Mouse (Mus musculus) heart, adult 2 months (tissue): ENCODE results near the gene Cwc27. TPM values are rescaled to one million over a fixed set of nuclear protein-coding genes. Genes with fewer than 3 reads are reported as not detected.

Source experiments
- DNase-seq, 2 experiments: peaks; one replicate each; pipeline ENCODE4 v3.0.0; 2021
- H3K27ac ChIP-seq: fragments of 200-600 bp; 2 replicates; pipeline ENCODE4 v1.8.1; 2022
- H3K27me3 ChIP-seq: fragments of 200-500 bp; 2 replicates; pipeline ENCODE4 v1.6.1; 2012; ENCODE audit warnings: mild to moderate bottlenecking, low read length, inconsistent platforms, mixed read lengths; ENCODE audit not compliant: control insufficient read depth, insufficient read depth
- H3K36me3 ChIP-seq: fragments of 200-500 bp; 2 replicates; pipeline ENCODE4 v1.6.1; 2012; ENCODE audit warnings: low read length, inconsistent platforms; ENCODE audit not compliant: control insufficient read depth, insufficient read depth
- H3K4me1 ChIP-seq: fragments of 200-500 bp; 2 replicates; pipeline ENCODE4 v1.6.1; 2011; ENCODE audit warnings: low read length; ENCODE audit not compliant: control insufficient read depth, insufficient read depth
- H3K4me3 ChIP-seq: fragments of 200-600 bp; 2 replicates; pipeline ENCODE4 v1.8.1; 2022
- H3K79me2 ChIP-seq: fragments of 200-500 bp; replicated peaks from 2 replicates; pipeline ENCODE4 v1.6.1; 2012; ENCODE audit warnings: mild to moderate bottlenecking, inconsistent platforms, low read length, moderate library complexity, mixed read lengths; ENCODE audit not compliant: control insufficient read depth, insufficient read depth
- H3K9ac ChIP-seq: fragments of 200-500 bp; 2 replicates; pipeline ENCODE4 v1.6.1; 2012; ENCODE audit warnings: low read depth, mild to moderate bottlenecking, control low read depth, inconsistent platforms, low read length, mixed read lengths
- CTCF ChIP-seq: fragments of 200-600 bp; IDR thresholded peaks from 2 replicates; pipeline ENCODE4 v1.8.1; 2022; ENCODE audit warnings: antibody characterized with exemption, mild to moderate bottlenecking, moderate library complexity
- EP300 ChIP-seq: fragments of 200-500 bp; IDR thresholded peaks from 2 replicates; pipeline ENCODE4 v1.6.1; 2011; ENCODE audit warnings: low read depth, low read length, control low read depth; ENCODE audit not compliant: insufficient read depth
- POLR2A ChIP-seq: fragments of 200-500 bp; IDR thresholded peaks from 2 replicates; pipeline ENCODE4 v1.6.1; 2011; ENCODE audit warnings: mild to moderate bottlenecking, low read depth, low read length, control low read depth; ENCODE audit not compliant: insufficient read depth
- WGBS: fragments of 180-500 bp; shearing (Covaris S2); methylation state at CpG from one replicate; pipeline ENCODE4 v1.1.7; 2018; 5-methylcytosine and 5-hydroxymethylcytosine counted together
- intact Hi-C: fragments of 180-260 bp; cut with DNase I; formaldehyde crosslinking; loops from one replicate; pipeline ENCODE4 v1.15.1; 2025
- polyA plus RNA-seq: library from polyadenylated mRNA; depleted of rRNA; stranded (reverse); fragments of >200 nt; gene quantifications from 2 replicates; pipeline ENCODE4 v1.2.3, GENCODE M21; 2012
- total RNA-seq, 2 experiments: library from RNA; stranded (reverse); gene quantifications; 2 replicates each; pipeline ENCODE4 v1.2.3; 2021

Gene Cwc27
- total and polyA plus RNA-seq, 3 experiments: 4.5 to 15.2 (median 13.5) TPM

DNA sequence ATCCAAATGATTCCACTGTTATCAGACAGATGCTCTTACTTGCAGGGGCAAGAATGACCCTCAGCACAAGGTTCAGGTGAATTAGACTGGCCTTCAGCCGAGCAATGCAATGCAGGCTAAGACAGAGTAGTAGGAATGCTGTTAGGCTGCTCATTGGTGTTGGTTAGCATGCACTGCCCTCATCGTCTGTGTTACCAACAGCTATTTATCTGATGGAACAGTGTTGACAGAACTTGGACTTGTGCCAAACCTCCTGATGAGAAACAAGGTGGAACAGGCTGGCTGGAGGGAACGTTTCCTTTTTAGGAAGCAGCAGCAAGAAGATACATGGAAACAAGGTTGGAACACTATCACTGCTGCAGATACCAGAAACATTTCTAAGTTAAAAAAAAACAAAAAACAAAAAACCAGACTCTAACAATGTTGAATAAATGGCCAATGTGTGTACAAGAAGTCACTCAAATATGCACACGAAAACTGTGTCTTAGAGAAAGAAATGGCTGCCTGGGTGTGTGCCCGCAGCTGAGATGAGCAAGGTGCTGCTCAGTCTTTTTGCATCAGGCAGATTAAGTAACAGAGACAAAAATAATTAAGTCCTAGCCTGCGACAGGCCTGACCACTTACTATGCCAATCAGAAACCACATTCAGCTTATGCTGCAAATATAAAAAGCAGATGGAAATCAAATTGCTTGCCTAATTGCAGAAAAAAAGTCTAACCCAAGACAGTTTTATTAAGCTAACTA lies 122.2 kb downstream of the Cwc27 start:
- no peak overlapping the region for H3K4me3 ChIP-seq
- H3K79me2 ChIP-seq: no peaks in the 10 kb centered on the region
- WGBS: 45% methylated on average over 6 of the region's 6 CpGs
- intact Hi-C loops: loop anchor here (5.0 kb wide), 1 partner anchor 62 kb away; no protein-coding TSS in a partner anchor
- peak overlapping the region; percentile 27; the same call in 1 of the 2 replicates for H3K27ac ChIP-seq
- peaks cover 6% of the 10 kb centered on the region for H3K36me3 ChIP-seq
- H3K9ac ChIP-seq: no peak overlapping the region
- H3K4me1 ChIP-seq: peaks cover 4% of the 10 kb centered on the region
- no peaks in the 10 kb centered on the region for H3K27me3 ChIP-seq
- no peak for TF ChIP-seq CTCF
- no peak for TF ChIP-seq POLR2A
- no peak for TF ChIP-seq EP300
- peak; percentile 22 to 28 for DNase-seq

DNA sequence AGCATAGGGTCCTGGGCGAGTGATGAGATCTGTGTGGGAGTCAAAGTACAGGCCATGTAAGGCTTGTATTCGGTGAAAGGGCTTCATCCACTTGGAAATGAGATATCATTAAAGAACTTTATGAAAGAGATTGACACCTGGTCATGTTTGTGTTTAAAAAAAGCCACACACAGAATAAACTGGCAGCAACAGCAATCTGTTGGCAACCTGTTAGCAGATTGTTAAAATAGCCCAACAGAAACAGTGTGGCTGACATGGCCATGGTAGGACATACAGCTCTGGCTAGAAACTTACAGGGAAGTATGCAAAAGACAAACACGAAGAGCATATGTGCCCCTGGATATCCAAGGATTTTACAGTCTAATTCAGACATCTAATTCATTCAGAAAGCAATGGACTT lies 124.2 kb downstream of the Cwc27 start:
- Histone ChIP-seq H3K4me3 (no peak overlapping the region), H3K27me3 (no peaks in the 10 kb centered on the region), H3K9ac (no peak overlapping the region), H3K79me2 (no peaks in the 10 kb centered on the region), H3K4me1 (peaks cover 4% of the 10 kb centered on the region), H3K36me3 (peaks cover 6% of the 10 kb centered on the region), H3K27ac (peak overlapping the region; percentile 38)
- intact Hi-C loops: loop anchor here (5.0 kb wide), 1 partner anchor 60 kb away; no protein-coding TSS in a partner anchor
- 49% methylated on average over 3 of the region's 3 CpGs for WGBS
- DNase-seq: peak in 1 of 2 experiments; percentile 24
- TF ChIP-seq POLR2A: no peak
- no peak for TF ChIP-seq CTCF
- no peak for TF ChIP-seq EP300

DNA sequence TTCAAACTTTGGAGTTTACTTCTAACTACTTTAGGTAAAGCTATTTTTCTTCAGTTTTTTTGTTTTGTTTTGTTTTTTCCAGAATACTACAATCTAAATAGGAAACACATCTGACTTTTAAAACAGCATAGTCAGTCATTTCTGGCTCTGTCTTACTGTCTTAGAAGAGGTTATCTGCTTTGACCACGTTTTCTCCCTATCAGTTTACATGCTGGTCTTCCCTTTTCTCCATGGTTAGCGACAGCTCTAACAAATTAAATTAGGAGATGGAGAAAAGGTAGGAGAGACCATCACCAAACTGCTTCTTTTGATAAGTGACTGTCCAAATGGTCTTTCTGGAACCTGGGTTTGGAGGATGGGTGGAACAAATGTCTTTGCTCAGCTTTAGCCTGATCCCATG lies 131.4 kb downstream of the Cwc27 start:
- no peak overlapping the region for H3K9ac ChIP-seq
- no peak overlapping the region for H3K4me3 ChIP-seq
- H3K27ac ChIP-seq: no peak overlapping the region
- H3K79me2 ChIP-seq: no peaks in the 10 kb centered on the region
- DNase-seq: no peak
- H3K4me1 ChIP-seq: no peaks in the 10 kb centered on the region
- TF ChIP-seq CTCF: no peak
- TF ChIP-seq POLR2A: no peak
- no peak for TF ChIP-seq EP300
- H3K36me3 ChIP-seq: no peaks in the 10 kb centered on the region
- no peaks in the 10 kb centered on the region for H3K27me3 ChIP-seq
- 60% methylated on average over 2 of the region's 2 CpGs for WGBS
- intact Hi-C loops: loop anchor here (10.0 kb wide), 1 partner anchor 171 kb away; no protein-coding TSS in a partner anchor

DNA sequence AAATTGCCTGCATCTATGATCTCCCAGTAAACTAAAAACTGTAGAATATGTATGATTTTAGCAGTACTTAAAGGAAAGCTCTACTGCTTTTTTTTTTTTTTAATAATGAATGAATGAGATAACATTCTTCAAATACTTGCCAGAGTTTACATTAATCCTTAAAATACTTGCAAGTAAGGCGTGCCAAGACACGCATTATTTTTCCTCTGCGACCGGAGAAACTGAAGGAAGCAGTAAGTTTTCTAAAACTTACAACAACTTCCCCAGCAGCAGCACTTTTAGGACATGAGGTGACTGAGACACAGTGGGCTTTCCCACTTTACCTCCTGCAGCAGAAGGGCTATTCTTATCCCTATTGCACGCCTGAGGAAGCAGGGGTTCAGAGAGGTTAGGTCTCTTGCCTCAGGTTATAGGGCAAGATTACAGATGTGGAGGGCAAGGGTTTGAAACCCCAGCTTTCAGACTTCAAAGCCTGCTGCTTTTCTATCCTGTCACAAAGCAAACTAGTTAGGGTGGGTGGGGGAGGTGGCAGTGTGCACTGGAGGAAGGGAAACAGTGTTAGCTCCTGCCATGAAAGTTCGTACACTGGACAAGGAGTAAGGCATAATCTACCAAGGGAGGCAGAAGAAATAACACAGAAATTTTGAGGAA lies 132.5 kb downstream of the Cwc27 start:
- Histone ChIP-seq H3K36me3 (no peaks in the 10 kb centered on the region), H3K4me1 (no peaks in the 10 kb centered on the region), H3K27me3 (no peaks in the 10 kb centered on the region), H3K9ac (no peak overlapping the region), H3K27ac (no peak overlapping the region), H3K4me3 (no peak overlapping the region), H3K79me2 (no peaks in the 10 kb centered on the region)
- 58% methylated on average over 6 of the region's 6 CpGs for WGBS
- TF ChIP-seq CTCF (no peak), POLR2A (no peak)
- intact Hi-C loops: loop anchor here (10.0 kb wide), 1 partner anchor 170 kb away; no protein-coding TSS in a partner anchor
- DNase-seq: no peak

DNA sequence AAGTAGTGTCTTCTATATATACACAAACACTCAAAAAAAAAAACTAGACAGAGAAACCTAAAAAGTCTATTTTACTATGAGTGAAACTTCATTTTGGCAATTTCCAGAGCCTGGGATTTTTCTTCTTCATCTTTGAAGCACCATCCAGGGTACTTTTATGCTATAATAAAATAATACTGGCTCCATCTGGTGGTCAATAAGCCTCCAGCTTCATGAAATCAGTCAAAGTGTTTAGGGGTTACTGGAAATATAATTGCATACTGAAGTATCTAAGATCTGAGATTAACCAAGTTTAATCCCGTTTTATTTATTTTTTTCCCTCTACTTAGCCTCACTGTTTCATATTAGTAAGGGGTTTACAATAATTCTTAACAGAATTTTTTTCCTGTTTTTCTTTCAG lies 135.7 kb downstream of the Cwc27 start:
- no peaks in the 10 kb centered on the region for H3K4me1 ChIP-seq
- no peak for DNase-seq
- no peak overlapping the region for H3K9ac ChIP-seq
- no peaks in the 10 kb centered on the region for H3K27me3 ChIP-seq
- H3K36me3 ChIP-seq: no peaks in the 10 kb centered on the region
- no peaks in the 10 kb centered on the region for H3K79me2 ChIP-seq
- TF ChIP-seq POLR2A (no peak), EP300 (no peak), CTCF (peak; percentile 79)
- H3K27ac ChIP-seq: no peak overlapping the region
- WGBS: 31% methylated on average over 1 of the region's 1 CpGs
- intact Hi-C loops: loop anchor here (1.0 to 10.0 kb wide), 3 partner anchors 108 to 396 kb away; no protein-coding TSS in a partner anchor
- H3K4me3 ChIP-seq: no peak overlapping the region

DNA sequence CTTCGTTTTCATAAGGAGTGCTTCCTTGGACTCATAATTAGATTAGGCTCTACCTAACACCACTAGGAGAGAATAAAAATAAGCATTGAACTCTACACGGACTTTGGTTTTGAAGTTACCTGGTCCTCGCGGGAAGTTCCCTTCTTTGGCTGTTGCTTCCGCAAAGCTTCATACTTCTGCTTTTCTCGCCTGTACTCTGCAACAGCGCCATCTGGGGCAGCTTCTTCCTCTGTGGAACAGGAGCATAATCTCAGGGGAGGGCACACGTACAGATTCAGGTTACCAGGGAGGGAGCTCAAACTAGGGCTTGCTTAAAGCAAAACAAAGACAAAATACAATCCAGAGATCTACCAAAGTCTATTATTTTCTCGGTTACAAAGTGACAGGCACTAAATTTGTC lies 155.8 kb downstream of the Cwc27 start:
- Histone ChIP-seq H3K79me2 (no peaks in the 10 kb centered on the region), H3K36me3 (no peaks in the 10 kb centered on the region)
- intact Hi-C loops: no loop called here

More for the DNA sequence above, 155.8 kb downstream of the Cwc27 start:
- WGBS: 94% methylated on average over 9 of the region's 9 CpGs
- Histone ChIP-seq H3K9ac (no peak overlapping the region), H3K27ac (no peak overlapping the region), H3K27me3 (no peaks in the 10 kb centered on the region), H3K4me1 (no peaks in the 10 kb centered on the region), H3K4me3 (no peak overlapping the region)
- TF ChIP-seq POLR2A (no peak), CTCF (no peak)
- no peak for DNase-seq
